Comparison of ENCODE assay signal across 12 mouse cellular contexts in the genomic region with DNA sequence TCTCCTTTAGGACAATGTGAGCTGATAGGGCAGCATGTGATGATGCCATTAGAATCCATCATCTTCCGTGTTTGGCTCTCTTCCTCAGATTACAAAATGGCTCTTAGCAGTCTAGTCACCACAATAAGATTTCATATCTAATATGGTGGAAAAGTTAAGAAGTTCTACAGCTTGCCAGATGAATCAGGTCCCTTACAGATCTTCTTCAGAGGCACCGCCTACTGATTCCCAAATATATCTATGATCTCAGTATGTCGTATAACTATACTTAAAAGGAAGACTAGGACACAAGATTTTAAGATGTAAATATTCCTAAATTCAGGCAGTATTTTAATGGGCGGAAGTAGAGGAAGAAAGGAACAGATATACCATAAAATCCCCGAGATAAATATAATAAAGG.
"Had no signal": no experiment of that assay in that cellular context is flagged by ENCODE, and none has a peak within 500 bp of the region (broad histone marks: within the 10 kb centered on the region; RNA-seq: fewer than 3 reads in every experiment).

No protein-coding gene starts in this region.

- DNase-seq: retina, postnatal 1 day; right cerebral cortex, adult 18-20 months; right cerebral cortex, postnatal 14 days; right cerebral cortex, postnatal 25 days; right cerebral cortex, postnatal 4 days; spleen, adult 18-20 months; thymus, adult 18-20 months; thymus, adult 2 months; thymus, postnatal 14 days; thymus, postnatal 25 days; thymus, postnatal 36 days; thymus, postnatal 4 days had no signal
